Mouse (Mus musculus) midbrain, embryonic 12.5 days (tissue): ENCODE measurements around the gene Nod2. TPM values are rescaled to one million over a fixed set of nuclear protein-coding genes. Genes with fewer than 3 reads are reported as not detected.

Source experiments
- ATAC-seq: fragments of 200-750 bp; cut with Nextera tagmentation; 2 replicates; pipeline ENCODE4 v1.8.0; 2017; ENCODE audit warnings: low read depth, moderate TSS enrichment, moderate library complexity; ENCODE audit not compliant: low FRiP score
- H3K27ac ChIP-seq: fragments of 300-500 bp; sonication (generic); replicated peaks from 2 replicates; pipeline ENCODE4 v1.5.1; 2016; ENCODE audit warnings: mild to moderate bottlenecking
- H3K27me3 ChIP-seq: fragments of 300-500 bp; sonication (generic); 2 replicates; pipeline ENCODE4 v1.6.1; 2016; ENCODE audit warnings: mild to moderate bottlenecking
- H3K36me3 ChIP-seq: fragments of 300-500 bp; sonication (generic); 2 replicates; pipeline ENCODE4 v1.6.1; 2016
- H3K4me1 ChIP-seq: fragments of 300-500 bp; sonication (generic); 2 replicates; pipeline ENCODE4 v1.6.1; 2016
- H3K4me2 ChIP-seq: fragments of 300-500 bp; sonication (generic); replicated peaks from 2 replicates; pipeline ENCODE4 v1.6.1; 2016; ENCODE audit warnings: mild to moderate bottlenecking, moderate library complexity
- H3K4me3 ChIP-seq: fragments of 300-500 bp; sonication (generic); 2 replicates; pipeline ENCODE4 v1.5.1; 2016; ENCODE audit warnings: mild to moderate bottlenecking
- H3K9ac ChIP-seq: fragments of 300-500 bp; sonication (generic); replicated peaks from 2 replicates; pipeline ENCODE4 v1.6.1; 2016; ENCODE audit warnings: mild to moderate bottlenecking, moderate library complexity
- H3K9me3 ChIP-seq: fragments of 300-500 bp; sonication (generic); 2 replicates; pipeline ENCODE4 v1.6.1; 2016; ENCODE audit warnings: mild to moderate bottlenecking
- WGBS: fragments of 180-500 bp; shearing (Covaris S2); methylation state at CpG from one replicate; pipeline ENCODE4 v1.1.7; 2016; 5-methylcytosine and 5-hydroxymethylcytosine counted together
- polyA plus RNA-seq: library from polyadenylated mRNA; unstranded; fragments of >200 nt; fragmentation: Nextera tagmentation; extraction: Ambion mirVana; gene quantifications from 2 replicates; pipeline ENCODE4 v1.2.1, GENCODE M21; 2016

The Nod2 gene
- 0.10 and 0.22 TPM in 2 replicates for polyA plus RNA-seq

DNA sequence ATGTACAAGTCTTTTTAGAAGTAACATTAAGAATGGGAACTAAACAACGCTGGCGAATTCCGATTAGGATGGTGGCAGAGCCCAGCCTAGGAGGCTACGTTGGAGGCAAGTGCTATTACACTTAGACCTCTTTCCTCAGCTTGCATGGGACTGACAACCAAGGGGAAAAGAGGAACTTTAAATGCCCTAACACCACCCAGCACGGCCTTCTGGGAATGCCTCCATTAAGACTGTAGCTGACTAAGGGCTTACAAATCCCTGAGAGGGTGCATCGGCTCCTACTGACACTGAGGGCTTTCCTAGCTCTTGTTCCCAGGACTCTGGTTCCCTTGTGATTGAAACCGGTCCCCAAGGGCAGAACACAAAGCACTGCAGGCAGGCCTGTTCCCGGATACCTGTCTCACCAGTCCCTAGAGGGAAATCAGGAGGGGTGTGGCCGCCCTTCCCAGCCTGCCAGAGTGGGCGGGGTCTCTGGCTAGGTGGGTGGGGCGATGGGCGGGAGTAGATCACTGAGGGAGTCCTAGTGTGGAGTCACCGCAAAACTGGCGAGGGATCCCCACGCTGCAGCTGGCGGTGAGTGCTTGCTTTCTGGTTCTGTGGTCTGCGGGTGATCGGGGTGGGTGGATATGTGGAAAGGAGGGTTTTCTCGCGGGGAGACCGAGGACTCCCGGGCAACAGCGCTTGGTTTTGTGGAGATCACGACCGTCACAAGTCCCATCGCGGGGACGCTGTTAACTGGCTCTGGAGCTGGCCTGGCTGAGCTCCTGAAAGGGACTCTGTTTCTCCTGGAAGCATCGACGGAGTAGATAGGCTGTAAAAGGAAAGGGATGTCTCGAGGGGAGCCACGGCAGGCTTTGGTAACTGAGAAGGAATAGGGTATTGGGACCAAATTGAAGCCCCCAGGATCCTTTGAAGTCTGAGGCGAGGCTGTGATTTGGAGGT is at the start of gene Nod2:
Gene Nod2, plus strand, starts transcription at position 479 of the 942 bp plus-strand sequence.
- Histone ChIP-seq H3K9me3 (no peaks in the 10 kb centered on the region), H3K4me1 (peaks cover 6% of the 10 kb centered on the region), H3K27ac (no peak within 1 kb of the TSS), H3K27me3 (peaks cover 21% of the 10 kb centered on the region), H3K4me3 (peak within 1 kb of the TSS; percentile 38), H3K4me2 (peak within 1 kb of the TSS; percentile 66), H3K9ac (peak within 1 kb of the TSS; percentile 57), H3K36me3 (no peaks in the 10 kb centered on the region)
- 11% methylated on average over 33 of the region's 33 CpGs for WGBS
- ATAC-seq, result no peak

DNA sequence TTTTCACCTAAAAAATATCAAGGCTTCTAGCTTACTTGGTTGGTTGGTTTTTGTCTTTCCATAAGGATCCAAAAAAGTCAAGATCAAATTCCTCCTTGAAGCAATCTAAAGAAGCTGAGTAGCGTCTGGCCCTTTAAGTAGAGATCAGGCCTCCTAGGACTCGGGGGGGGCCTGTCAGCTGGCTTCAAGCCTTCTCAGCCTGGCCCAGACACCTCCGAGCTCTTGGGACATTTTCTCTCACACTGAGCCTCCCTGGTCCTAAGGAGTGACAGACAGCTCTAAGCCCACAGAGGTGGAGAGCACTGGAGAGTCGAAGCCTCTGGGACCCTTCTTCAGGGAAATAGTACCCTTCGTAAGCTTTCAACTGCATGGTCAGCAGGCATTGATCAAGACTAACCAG is 48.5 kb upstream of the Nod2 start:
- WGBS, result 70% methylated on average over 5 of the region's 5 CpGs
- Histone ChIP-seq H3K4me1 (peaks cover 10% of the 10 kb centered on the region), H3K27me3 (no peaks in the 10 kb centered on the region), H3K9me3 (0 out of 2 replicates have a peak, but pooled peaks cover 6% of the 10 kb centered on the region), H3K36me3 (no peaks in the 10 kb centered on the region), H3K9ac (no peak overlapping the region), H3K4me3 (no peak overlapping the region), H3K27ac (no peak overlapping the region), H3K4me2 (no peak overlapping the region)
- no peak for ATAC-seq

DNA sequence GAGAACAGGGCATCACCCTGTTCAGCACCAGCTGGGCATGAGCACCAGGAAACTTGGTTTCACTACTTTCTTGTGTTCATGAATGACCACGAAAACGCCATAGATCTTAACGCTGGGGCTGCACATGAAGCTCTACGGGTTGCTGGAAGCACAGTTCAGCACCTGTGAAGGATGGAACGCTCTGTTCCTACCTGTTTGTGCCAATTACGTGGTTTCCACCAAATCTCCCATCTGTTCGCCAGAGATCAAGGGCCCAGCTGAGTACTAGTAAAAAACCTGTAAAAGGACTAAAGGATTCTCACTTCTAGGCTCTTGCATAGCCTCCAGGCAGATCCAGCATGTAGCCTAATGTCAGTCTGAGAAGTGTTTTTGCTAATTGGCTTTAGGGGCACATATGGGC is 47.6 kb upstream of the Nod2 start:
- Histone ChIP-seq H3K4me3 (no peak overlapping the region), H3K4me2 (no peak overlapping the region)
- WGBS, result 91% methylated on average over 7 of the region's 7 CpGs

DNA sequence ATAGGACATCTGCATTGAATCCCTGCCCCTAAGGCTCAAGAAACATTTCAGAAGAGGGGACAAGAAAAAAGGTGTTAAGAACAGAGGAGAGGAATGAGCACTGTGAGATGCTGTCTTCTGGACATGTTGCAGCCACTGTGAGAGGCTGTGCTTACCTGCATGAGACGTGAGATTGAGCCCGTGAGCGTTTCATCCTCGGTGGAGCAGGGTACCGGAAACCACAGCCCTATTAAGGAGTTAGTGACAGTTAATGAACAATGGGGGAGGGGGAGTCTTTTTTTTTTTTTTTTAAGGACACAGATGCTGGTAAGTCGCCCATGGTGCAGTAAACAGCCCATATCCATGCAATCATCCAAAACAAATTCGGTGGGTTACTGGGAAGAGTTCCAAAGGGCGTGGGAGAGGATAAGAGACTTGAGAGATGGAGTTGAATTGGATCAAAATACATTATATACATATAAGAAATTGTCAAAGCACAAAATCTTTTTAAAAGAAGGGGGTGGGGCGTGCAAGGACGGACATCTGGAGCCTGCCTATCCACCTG is 43.6 kb upstream of the Nod2 start:
- Histone ChIP-seq H3K4me3 (peak overlapping the region; percentile 33), H3K4me1 (peaks cover 29% of the 10 kb centered on the region), H3K9me3 (0 out of 2 replicates have a peak, but pooled peaks cover 6% of the 10 kb centered on the region), H3K9ac (peak overlapping the region; percentile 11; the same call in 1 of the 2 replicates), H3K27ac (peak overlapping the region; percentile 55), H3K36me3 (no peaks in the 10 kb centered on the region), H3K4me2 (peak overlapping the region; percentile 55), H3K27me3 (no peaks in the 10 kb centered on the region)
- 4% methylated on average over 10 of the region's 10 CpGs for WGBS
- ATAC-seq, result peak; percentile 24; the same call in 1 of the 2 replicates

More for the DNA sequence above, 47.6 kb upstream of the Nod2 start:
- no peak overlapping the region for H3K9ac ChIP-seq
- no peak overlapping the region for H3K27ac ChIP-seq
- H3K27me3 ChIP-seq, result no peaks in the 10 kb centered on the region
- H3K9me3 ChIP-seq, result 0 out of 2 replicates have a peak, but pooled peaks cover 6% of the 10 kb centered on the region
- H3K4me1 ChIP-seq, result peaks cover 18% of the 10 kb centered on the region
- no peaks in the 10 kb centered on the region for H3K36me3 ChIP-seq
- no peak for ATAC-seq

DNA sequence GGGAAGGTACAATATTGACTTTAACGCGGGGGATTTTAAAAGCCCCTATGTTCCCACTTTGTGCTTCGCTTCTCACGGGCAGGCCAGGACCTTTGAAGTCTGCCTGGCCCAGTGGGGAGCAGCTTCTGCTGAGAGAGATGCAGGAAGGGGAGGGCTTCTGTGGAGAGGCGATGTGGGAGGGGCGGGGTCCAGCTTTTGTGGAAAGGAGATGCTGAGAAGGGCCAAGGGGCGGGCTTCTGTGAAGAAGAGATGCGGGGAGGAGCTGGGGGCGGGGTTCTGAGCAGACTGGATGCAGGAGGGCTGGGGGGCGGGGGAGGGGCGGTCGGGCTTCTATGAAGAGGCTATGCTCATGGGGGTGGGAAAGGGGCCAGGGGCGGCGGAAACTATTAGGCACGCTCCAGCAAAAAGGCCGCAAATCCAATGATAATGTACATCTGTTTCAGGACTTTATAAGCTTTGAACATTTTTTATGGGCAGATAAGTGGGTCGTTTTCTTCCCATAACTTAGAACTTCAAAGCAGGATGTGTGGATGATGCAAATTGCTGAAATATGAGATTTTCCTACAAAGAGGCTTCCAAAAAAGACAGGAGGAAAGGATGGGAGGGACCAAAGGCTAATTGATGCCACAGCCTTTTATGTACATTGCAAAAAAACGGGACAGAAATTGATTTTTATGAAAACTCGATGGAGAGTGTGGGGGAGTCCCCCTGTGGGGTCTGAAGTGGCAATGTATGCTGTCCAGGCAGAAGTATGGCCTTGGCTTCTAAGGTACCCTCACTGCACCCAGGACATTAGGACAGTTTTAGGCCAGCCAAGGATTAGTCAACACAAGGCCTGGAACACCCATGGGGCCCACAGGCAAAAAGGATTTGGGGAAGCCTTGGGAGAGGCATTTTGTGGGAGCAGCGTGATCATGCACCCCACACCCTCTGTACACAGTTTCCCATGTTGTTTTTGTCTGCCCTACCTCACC is 42.8 kb upstream of the Nod2 start:
- H3K27me3 ChIP-seq, result no peaks in the 10 kb centered on the region
- peak; percentile 91 for ATAC-seq
- WGBS, result 6% methylated on average over 19 of the region's 20 CpGs

DNA sequence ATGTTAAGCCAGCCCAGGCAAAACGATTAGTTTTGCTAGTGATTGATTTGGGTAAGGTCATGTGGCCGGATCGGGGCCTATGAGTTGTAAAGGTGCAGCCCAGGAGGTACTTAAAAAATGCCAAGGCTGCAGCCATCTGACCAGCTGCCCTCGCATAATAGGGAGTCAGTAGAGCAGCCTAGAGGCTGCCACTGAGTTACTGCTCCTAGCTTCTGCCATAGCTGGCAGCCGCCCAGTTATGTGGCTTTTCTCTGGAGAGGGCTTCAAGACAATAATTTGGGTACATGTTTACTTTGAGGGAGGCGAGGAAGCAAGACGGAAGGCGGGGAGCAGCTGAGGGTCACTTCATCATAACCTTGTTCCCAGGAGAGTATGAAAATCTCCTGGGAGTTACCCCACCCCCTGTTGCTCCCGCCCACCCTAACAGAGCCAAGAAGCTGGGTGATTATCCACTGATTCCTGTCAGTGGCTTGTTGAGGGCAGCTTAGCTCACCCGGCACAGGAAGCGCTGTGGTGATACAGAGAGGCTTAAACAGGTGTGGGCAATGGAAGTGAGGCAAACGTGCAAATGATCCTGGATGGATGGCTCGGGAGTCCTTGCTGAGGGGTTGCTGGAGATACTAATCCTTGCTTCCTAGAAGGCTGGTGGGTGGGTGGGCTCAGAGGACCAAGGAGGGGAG is 41.6 kb upstream of the Nod2 start:
- Histone ChIP-seq H3K4me1 (peaks cover 29% of the 10 kb centered on the region), H3K27me3 (no peaks in the 10 kb centered on the region), H3K36me3 (no peaks in the 10 kb centered on the region), H3K9me3 (0 out of 2 replicates have a peak, but pooled peaks cover 6% of the 10 kb centered on the region), H3K4me3 (no peak overlapping the region), H3K4me2 (no peak overlapping the region), H3K27ac (no peak overlapping the region), H3K9ac (no peak overlapping the region)
- 41% methylated on average over 13 of the region's 13 CpGs for WGBS
- no peak for ATAC-seq

More for the DNA sequence above, 42.8 kb upstream of the Nod2 start:
- Histone ChIP-seq H3K4me2 (peak overlapping the region; percentile 55), H3K36me3 (no peaks in the 10 kb centered on the region), H3K9me3 (0 out of 2 replicates have a peak, but pooled peaks cover 6% of the 10 kb centered on the region), H3K4me3 (peak overlapping the region; percentile 33), H3K9ac (peak overlapping the region; percentile 8), H3K27ac (peak overlapping the region; percentile 73), H3K4me1 (peaks cover 29% of the 10 kb centered on the region)

DNA sequence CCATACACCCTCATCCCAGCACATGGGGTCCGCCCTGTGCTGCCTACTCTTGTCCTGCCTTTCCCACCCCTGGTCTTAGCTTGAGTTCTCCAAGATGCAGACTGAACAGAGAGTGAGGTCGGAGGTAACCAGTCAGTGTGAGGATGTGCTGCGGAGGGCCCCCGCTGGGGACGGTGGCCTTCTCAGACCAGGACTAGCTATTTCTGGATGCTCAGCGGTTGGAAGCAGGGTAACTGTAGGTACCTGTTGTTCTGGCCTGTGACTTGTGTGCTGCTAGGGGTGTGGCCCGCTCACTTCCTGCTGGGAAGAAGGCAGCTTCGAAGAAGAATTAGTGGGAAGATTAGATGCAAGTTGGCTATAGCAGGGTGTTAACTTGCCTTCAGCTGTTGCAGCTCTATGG is 38.1 kb upstream of the Nod2 start:
- H3K4me2 ChIP-seq, result no peak overlapping the region
- no peak overlapping the region for H3K27ac ChIP-seq
- peaks cover 17% of the 10 kb centered on the region for H3K4me1 ChIP-seq
- H3K9ac ChIP-seq, result no peak overlapping the region
- ATAC-seq, result no peak
- no peaks in the 10 kb centered on the region for H3K36me3 ChIP-seq
- 0 out of 2 replicates have a peak, but pooled peaks cover 5% of the 10 kb centered on the region for H3K27me3 ChIP-seq
- no peak overlapping the region for H3K4me3 ChIP-seq
- no peaks in the 10 kb centered on the region for H3K9me3 ChIP-seq
- 80% methylated on average over 8 of the region's 8 CpGs for WGBS

DNA sequence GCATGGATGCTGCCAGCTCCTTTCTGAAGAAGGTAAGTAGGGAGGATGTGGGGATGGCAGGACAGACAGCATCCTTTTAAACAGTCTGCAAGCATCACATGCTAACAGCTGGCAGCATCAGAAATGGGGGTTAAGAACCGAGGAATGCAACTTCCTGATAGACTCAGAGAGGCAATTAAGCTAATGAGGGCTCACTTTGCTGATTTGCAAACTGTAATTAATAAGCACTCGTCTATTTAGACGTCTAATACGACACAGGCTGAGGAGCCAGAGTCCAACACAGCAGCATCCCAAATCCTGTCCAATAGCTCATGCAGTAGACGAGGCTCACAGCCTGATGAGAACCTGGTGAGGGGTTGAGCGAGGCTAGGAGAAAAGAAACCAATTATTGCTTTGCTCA is 36.8 kb upstream of the Nod2 start:
- ATAC-seq, result no peak
- Histone ChIP-seq H3K36me3 (no peaks in the 10 kb centered on the region), H3K27me3 (0 out of 2 replicates have a peak, but pooled peaks cover 5% of the 10 kb centered on the region), H3K27ac (no peak overlapping the region), H3K4me3 (no peak overlapping the region), H3K9me3 (no peaks in the 10 kb centered on the region), H3K9ac (no peak overlapping the region), H3K4me2 (no peak overlapping the region), H3K4me1 (peaks cover 6% of the 10 kb centered on the region)
- WGBS, result 77% methylated on average over 6 of the region's 6 CpGs

GRCm38 (mm10) chr8:88614981-88615380 is 32.1 kb upstream of the Nod2 start:
- Histone ChIP-seq H3K4me2 (no peak overlapping the region), H3K27ac (no peak overlapping the region), H3K9ac (no peak overlapping the region), H3K36me3 (no peaks in the 10 kb centered on the region), H3K4me3 (no peak overlapping the region), H3K4me1 (no peaks in the 10 kb centered on the region), H3K9me3 (no peaks in the 10 kb centered on the region), H3K27me3 (peaks cover 10% of the 10 kb centered on the region; the same call in 1 of the 2 replicates)
- no peak for ATAC-seq
- WGBS, result 72% methylated on average over 5 of the region's 5 CpGs

- no peak for ATAC-seq
These were observed 28.5 kb upstream of the Nod2 start for GRCm38 (mm10) chr8:88618612-88619011.

DNA sequence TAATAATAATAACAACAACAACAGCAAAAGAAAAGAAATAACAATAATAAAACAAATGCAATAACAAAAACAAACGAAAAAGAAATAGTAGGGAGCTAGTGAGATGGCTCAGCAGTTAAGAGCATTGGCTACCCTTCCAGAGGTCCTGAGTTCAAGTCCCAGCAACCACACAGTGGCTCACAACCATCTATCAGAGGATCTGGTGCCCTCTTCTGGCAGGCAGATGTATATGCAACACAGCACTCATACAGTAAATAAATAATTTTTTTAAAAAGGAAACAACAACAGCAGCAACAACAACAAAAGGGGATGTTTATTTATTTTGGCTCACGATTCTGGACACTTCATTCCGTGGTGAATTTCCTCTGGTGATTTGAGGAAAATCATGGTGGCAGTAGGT is 27.6 kb upstream of the Nod2 start:
- ATAC-seq, result no peak
- WGBS, result 70% methylated on average over 3 of the region's 3 CpGs
- H3K9me3 ChIP-seq, result no peaks in the 10 kb centered on the region
- no peak overlapping the region for H3K4me2 ChIP-seq
- no peak overlapping the region for H3K4me3 ChIP-seq
- no peaks in the 10 kb centered on the region for H3K4me1 ChIP-seq
- H3K27me3 ChIP-seq, result peaks cover 33% of the 10 kb centered on the region
- no peak overlapping the region for H3K27ac ChIP-seq
- H3K9ac ChIP-seq, result no peak overlapping the region
- no peaks in the 10 kb centered on the region for H3K36me3 ChIP-seq

More at GRCm38 (mm10) chr8:88618612-88619011, 28.5 kb upstream of the Nod2 start:
- Histone ChIP-seq H3K4me2 (no peak overlapping the region), H3K9ac (no peak overlapping the region), H3K9me3 (no peaks in the 10 kb centered on the region), H3K36me3 (no peaks in the 10 kb centered on the region), H3K27ac (no peak overlapping the region), H3K4me3 (no peak overlapping the region), H3K27me3 (peaks cover 29% of the 10 kb centered on the region), H3K4me1 (no peaks in the 10 kb centered on the region)
- 87% methylated on average over 5 of the region's 5 CpGs for WGBS
